Mouse (Mus musculus): Measurements from ENCODE around the gene Ddx52. TPM values are rescaled to one million over a fixed set of nuclear protein-coding genes. Genes with fewer than 3 reads are reported as not detected.

The Ddx52 gene
- 7.4 and 9.0 TPM in 2 replicates for polyA plus RNA-seq (2012; rRNA removed)

- WGBS: 1% methylated on average over 49 of the region's 49 CpGs
- Histone ChIP-seq H3K4me3 (ENCODE audit: control insufficient read depth, insufficient read depth, low read length) (peak within 1 kb of the TSS; percentile 99), H3K27me3 (ENCODE audit: control insufficient read depth, insufficient read depth, low read length) (no peaks in the 10 kb centered on the region), H3K27ac (ENCODE audit: control insufficient read depth, insufficient read depth, low read length) (peak within 1 kb of the TSS; percentile 68; the same call in 1 of the 2 replicates), H3K36me3 (ENCODE audit: control insufficient read depth, insufficient read depth, low read length) (peaks cover 36% of the 10 kb centered on the region), H3K4me1 (replicated peaks; ENCODE audit: control insufficient read depth, insufficient read depth, low read length) (0 out of 2 replicates have a peak, but pooled peaks cover 4% of the 10 kb centered on the region)
- TF ChIP-seq POLR2A (IDR thresholded peaks at IDR 0.05; ENCODE audit: control insufficient read depth, extremely low read depth, insufficient read depth, low read length, poor library complexity): peak; percentile 73
- TF ChIP-seq CTCF (IDR thresholded peaks at IDR 0.05; ENCODE audit: borderline replicate concordance, control insufficient read depth, extremely low read depth, insufficient read depth, low read length, poor library complexity): no peak
- peak; percentile 84 for DNase-seq
These were observed at the start of gene Ddx52 for GRCm38 (mm10) chr11:83941950-83942840. Gene Ddx52 (plus strand): TSS chr11:83942062.

- 73% methylated on average over 9 of the region's 9 CpGs for WGBS
- TF ChIP-seq POLR2A (IDR thresholded peaks at IDR 0.05; ENCODE audit: control insufficient read depth, extremely low read depth, insufficient read depth, low read length, poor library complexity): no peak
- no peak for TF ChIP-seq CTCF (IDR thresholded peaks at IDR 0.05; ENCODE audit: borderline replicate concordance, control insufficient read depth, extremely low read depth, insufficient read depth, low read length, poor library complexity)
- H3K27me3 ChIP-seq (ENCODE audit: control insufficient read depth, insufficient read depth, low read length): no peaks in the 10 kb centered on the region
- no peak overlapping the region for H3K4me3 ChIP-seq (ENCODE audit: control insufficient read depth, insufficient read depth, low read length)
- no peak overlapping the region for H3K27ac ChIP-seq (ENCODE audit: control insufficient read depth, insufficient read depth, low read length)
- no peaks in the 10 kb centered on the region for H3K36me3 ChIP-seq (ENCODE audit: control insufficient read depth, insufficient read depth, low read length)
- no peaks in the 10 kb centered on the region for H3K4me1 ChIP-seq (replicated peaks; ENCODE audit: control insufficient read depth, insufficient read depth, low read length)
- no peak for DNase-seq
These were observed 48.5 kb upstream of the Ddx52 start for GRCm38 (mm10) chr11:83893325-83893724.

DNA sequence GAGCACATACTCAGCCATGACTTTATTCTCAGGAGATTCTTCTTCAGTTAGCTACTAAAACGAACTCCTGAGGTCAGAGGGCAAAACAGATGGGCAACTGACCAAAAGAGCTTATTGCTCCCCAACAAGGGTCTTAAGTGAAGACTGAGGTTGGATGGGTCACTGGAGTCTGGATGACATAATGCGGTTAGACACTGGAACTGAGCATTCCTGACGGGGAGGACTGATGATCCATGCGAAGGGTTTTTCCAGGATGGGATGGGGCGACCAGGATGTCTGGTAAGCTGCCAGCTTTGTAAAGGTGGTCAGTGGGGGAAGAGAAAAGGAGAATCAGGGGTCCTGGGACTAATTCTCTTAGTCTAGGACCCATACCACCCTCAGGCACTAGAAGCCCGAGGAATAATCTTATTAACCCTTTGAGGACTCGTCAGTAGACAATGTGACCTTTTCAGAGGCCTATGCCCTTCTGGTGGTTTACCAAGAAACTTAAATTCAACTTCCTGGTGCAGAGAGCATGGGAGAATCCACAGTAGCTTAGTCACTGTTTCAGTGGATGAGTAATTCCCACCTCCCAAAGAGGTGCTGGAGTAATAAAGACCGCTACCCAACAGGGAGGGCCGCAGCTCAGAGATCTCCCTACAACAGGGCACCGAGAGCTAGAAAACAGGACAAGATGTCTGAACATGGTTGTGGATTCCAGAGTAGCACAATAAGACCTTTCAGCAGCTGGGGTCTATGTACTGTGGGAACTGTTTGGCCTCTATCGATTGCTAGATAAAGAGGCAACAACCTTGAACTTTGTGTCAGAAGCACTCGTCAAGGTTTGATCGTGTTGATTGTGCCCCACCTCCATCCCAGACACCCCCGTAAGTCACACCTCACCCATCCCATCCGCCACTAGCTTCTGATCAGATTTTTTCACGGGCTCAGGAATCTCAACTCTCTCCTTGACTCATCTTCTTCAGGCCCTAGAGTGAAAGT is 45.1 kb upstream of the Ddx52 start:
- TF ChIP-seq POLR2A (IDR thresholded peaks at IDR 0.05; ENCODE audit: control insufficient read depth, extremely low read depth, insufficient read depth, low read length, poor library complexity): no peak
- no peak for TF ChIP-seq CTCF (IDR thresholded peaks at IDR 0.05; ENCODE audit: borderline replicate concordance, control insufficient read depth, extremely low read depth, insufficient read depth, low read length, poor library complexity)
- H3K27me3 ChIP-seq (ENCODE audit: control insufficient read depth, insufficient read depth, low read length): no peaks in the 10 kb centered on the region
- H3K4me1 ChIP-seq (replicated peaks; ENCODE audit: control insufficient read depth, insufficient read depth, low read length): no peaks in the 10 kb centered on the region
- no peak overlapping the region for H3K4me3 ChIP-seq (ENCODE audit: control insufficient read depth, insufficient read depth, low read length)
- no peak overlapping the region for H3K27ac ChIP-seq (ENCODE audit: control insufficient read depth, insufficient read depth, low read length)
- 88% methylated on average over 16 of the region's 16 CpGs for WGBS
- H3K36me3 ChIP-seq (ENCODE audit: control insufficient read depth, insufficient read depth, low read length): no peaks in the 10 kb centered on the region
- no peak for DNase-seq

DNA sequence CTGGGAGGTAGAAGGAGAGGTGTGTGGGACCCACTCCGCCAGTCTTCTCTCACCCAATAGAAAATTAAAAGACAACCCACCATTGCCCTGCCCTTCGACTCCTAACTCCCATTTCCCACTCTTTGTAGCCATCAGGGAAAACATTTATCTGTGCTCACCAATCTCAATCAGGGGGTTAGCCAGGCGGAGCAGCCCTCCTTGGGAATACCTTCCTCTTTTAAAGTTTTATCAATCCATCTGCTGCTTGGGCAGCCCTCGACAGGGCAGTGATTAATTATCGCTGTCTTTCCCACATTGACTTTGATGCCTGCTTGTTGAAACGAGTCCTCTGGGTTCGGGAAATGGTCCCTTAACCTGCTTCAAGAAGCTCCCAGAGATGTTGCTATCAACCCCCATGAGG is 44.3 kb upstream of the Ddx52 start:
- Histone ChIP-seq H3K4me1 (replicated peaks; ENCODE audit: control insufficient read depth, insufficient read depth, low read length) (no peaks in the 10 kb centered on the region), H3K27ac (ENCODE audit: control insufficient read depth, insufficient read depth, low read length) (no peak overlapping the region), H3K36me3 (ENCODE audit: control insufficient read depth, insufficient read depth, low read length) (no peaks in the 10 kb centered on the region), H3K4me3 (ENCODE audit: control insufficient read depth, insufficient read depth, low read length) (no peak overlapping the region), H3K27me3 (ENCODE audit: control insufficient read depth, insufficient read depth, low read length) (no peaks in the 10 kb centered on the region)
- TF ChIP-seq CTCF (IDR thresholded peaks at IDR 0.05; ENCODE audit: borderline replicate concordance, control insufficient read depth, extremely low read depth, insufficient read depth, low read length, poor library complexity): no peak
- TF ChIP-seq POLR2A (IDR thresholded peaks at IDR 0.05; ENCODE audit: control insufficient read depth, extremely low read depth, insufficient read depth, low read length, poor library complexity): no peak
- no peak for DNase-seq
- 75% methylated on average over 7 of the region's 7 CpGs for WGBS

DNA sequence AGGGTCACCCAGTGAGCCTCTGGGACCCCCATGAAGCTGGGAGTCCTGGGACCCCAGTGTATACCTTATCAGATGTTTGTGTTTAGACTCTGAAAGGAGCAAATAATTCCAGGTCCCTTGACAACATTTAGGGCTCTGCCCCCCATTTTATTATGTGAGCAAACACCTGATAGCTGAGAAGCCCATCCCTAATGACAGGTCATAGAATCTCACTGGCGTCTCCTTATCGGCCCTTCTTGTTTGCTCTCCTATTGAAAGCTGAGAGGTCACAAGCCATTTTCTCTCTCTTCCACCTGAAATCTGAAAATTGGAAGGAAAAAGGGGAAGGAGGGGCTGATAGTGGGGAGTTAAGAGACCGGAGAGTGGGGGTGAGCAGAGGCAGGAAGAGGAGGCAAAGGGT is 39.0 kb upstream of the Ddx52 start:
- Histone ChIP-seq H3K27me3 (ENCODE audit: control insufficient read depth, insufficient read depth, low read length) (no peaks in the 10 kb centered on the region), H3K4me1 (replicated peaks; ENCODE audit: control insufficient read depth, insufficient read depth, low read length) (no peaks in the 10 kb centered on the region), H3K27ac (ENCODE audit: control insufficient read depth, insufficient read depth, low read length) (no peak overlapping the region), H3K4me3 (ENCODE audit: control insufficient read depth, insufficient read depth, low read length) (no peak overlapping the region), H3K36me3 (ENCODE audit: control insufficient read depth, insufficient read depth, low read length) (no peaks in the 10 kb centered on the region)
- no peak for DNase-seq
- whole genome bisulfite sequencing: 87% methylated on average over 3 of the region's 3 CpGs
- TF ChIP-seq POLR2A (IDR thresholded peaks at IDR 0.05; ENCODE audit: control insufficient read depth, extremely low read depth, insufficient read depth, low read length, poor library complexity) (no peak), CTCF (IDR thresholded peaks at IDR 0.05; ENCODE audit: borderline replicate concordance, control insufficient read depth, extremely low read depth, insufficient read depth, low read length, poor library complexity) (no peak)

- TF ChIP-seq POLR2A (IDR thresholded peaks at IDR 0.05; ENCODE audit: control insufficient read depth, extremely low read depth, insufficient read depth, low read length, poor library complexity) (no peak), CTCF (IDR thresholded peaks at IDR 0.05; ENCODE audit: borderline replicate concordance, control insufficient read depth, extremely low read depth, insufficient read depth, low read length, poor library complexity) (no peak)
- WGBS: 87% methylated on average over 5 of the region's 5 CpGs
- Histone ChIP-seq H3K36me3 (ENCODE audit: control insufficient read depth, insufficient read depth, low read length) (no peaks in the 10 kb centered on the region), H3K27me3 (ENCODE audit: control insufficient read depth, insufficient read depth, low read length) (no peaks in the 10 kb centered on the region; the same call in 1 of the 2 replicates), H3K4me1 (replicated peaks; ENCODE audit: control insufficient read depth, insufficient read depth, low read length) (no peaks in the 10 kb centered on the region), H3K27ac (ENCODE audit: control insufficient read depth, insufficient read depth, low read length) (no peak overlapping the region), H3K4me3 (ENCODE audit: control insufficient read depth, insufficient read depth, low read length) (no peak overlapping the region)
- no peak for DNase-seq
These were observed 36.1 kb upstream of the Ddx52 start for GRCm38 (mm10) chr11:83905756-83906155.
